Mouse (Mus musculus) bone marrow, adult 2 months (tissue): ENCODE measurements around the gene Cdc34. TPM values are rescaled to one million over a fixed set of nuclear protein-coding genes. Genes with fewer than 3 reads are reported as not detected.
A peak's percentile ranks its signal among the peaks of the same experiment; 100 is the strongest.

Experiments used
- H3K27ac ChIP-seq: fragments of 200-500 bp; 2 replicates; pipeline ENCODE4 v1.5.1; 2012; ENCODE audit warnings: low read depth, mild to moderate bottlenecking, control low read depth, inconsistent platforms, low read length; ENCODE audit not compliant: control insufficient read depth, poor library complexity, insufficient read depth
- H3K4me1 ChIP-seq: fragments of 200-500 bp; 2 replicates; pipeline ENCODE4 v1.6.1; 2011; ENCODE audit warnings: low read length; ENCODE audit not compliant: control insufficient read depth, insufficient read depth
- H3K4me3 ChIP-seq: fragments of 200-500 bp; replicated peaks from 2 replicates; pipeline ENCODE3; 2011; ENCODE audit warnings: mild to moderate bottlenecking, low read depth, low read length, control low read depth; ENCODE audit not compliant: control insufficient read depth
- CTCF ChIP-seq: fragments of 200-500 bp; IDR thresholded peaks from 2 replicates; pipeline ENCODE4 v1.5.1; 2011; ENCODE audit warnings: low read length, control low read depth; ENCODE audit not compliant: control insufficient read depth, insufficient read depth
- POLR2A ChIP-seq: fragments of 200-500 bp; IDR thresholded peaks from 2 replicates; pipeline ENCODE4 v1.6.1; 2011; ENCODE audit warnings: low read depth, mild to moderate bottlenecking, control low read depth, low read length, borderline replicate concordance; ENCODE audit not compliant: control insufficient read depth
- WGBS: fragments of 180-500 bp; shearing (Covaris S2); methylation state at CpG from one replicate; pipeline ENCODE4 v1.1.7; 2018; 5-methylcytosine and 5-hydroxymethylcytosine counted together
- polyA plus RNA-seq: library from polyadenylated mRNA; stranded (reverse); fragments of >200 nt; gene quantifications from 2 replicates; pipeline ENCODE4 v1.2.4, GENCODE M21; 2011; ENCODE audit warnings: low replicate concordance; ENCODE audit not compliant: missing spikeins, insufficient read depth, insufficient read length

Cdc34 gene
- polyA plus RNA-seq = 82.1 and 98.6 TPM in 2 replicates

DNA sequence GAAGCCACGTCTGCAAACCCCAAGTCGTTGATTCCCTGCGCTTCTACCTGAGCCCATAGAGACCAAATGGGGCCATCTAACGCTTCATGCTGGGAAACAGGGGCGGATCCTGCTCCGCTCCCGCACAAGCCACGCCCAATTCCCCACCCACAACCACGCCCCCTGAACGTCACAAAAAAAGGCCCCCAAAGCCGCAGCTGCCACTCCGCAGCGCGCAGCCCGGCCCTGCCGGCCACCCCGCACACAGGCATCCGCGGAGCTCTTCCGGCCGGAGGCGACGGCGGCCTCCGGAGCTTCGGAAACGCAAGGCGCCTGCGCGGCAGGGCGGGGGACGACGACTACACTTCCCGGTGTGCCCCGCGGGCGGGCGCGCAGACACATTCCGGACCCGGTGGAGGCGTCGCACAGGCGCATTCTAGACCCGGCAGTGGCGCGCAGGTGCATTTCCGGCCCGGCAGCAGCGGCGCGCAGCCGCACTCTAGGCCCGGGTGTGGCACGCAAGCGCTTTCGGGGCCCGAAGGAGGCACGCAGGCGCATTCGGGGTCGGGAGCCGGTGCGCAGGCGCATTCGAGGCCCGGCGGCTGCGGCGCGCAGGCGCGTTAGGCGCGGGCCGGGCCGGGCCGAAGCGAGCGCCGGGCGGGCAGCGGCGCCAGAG is at the start of gene Cdc34:
TSS of gene Cdc34 (plus strand) at position 605 of the 655 bp plus-strand sequence.
- WGBS = under 1% methylated on average over 84 of the region's 84 CpGs
- peak within 1 kb of the TSS; percentile 85 for H3K4me3 ChIP-seq
- peak within 1 kb of the TSS; percentile 98 for H3K27ac ChIP-seq
- H3K4me1 ChIP-seq = peaks cover 12% of the 10 kb centered on the region
- peak; percentile 81; the same call in 1 of the 2 replicates for TF ChIP-seq POLR2A
- no peak; the same call in 1 of the 2 replicates for TF ChIP-seq CTCF

GRCm38 (mm10) chr10:79633006-79633777 is 48.8 kb upstream of the Cdc34 start:
- no peak overlapping the region for H3K27ac ChIP-seq
- no peak for TF ChIP-seq CTCF
- no peak for TF ChIP-seq POLR2A
- no peak overlapping the region for H3K4me3 ChIP-seq
- H3K4me1 ChIP-seq = no peaks in the 10 kb centered on the region
- 64% methylated on average over 17 of the region's 17 CpGs for WGBS

DNA sequence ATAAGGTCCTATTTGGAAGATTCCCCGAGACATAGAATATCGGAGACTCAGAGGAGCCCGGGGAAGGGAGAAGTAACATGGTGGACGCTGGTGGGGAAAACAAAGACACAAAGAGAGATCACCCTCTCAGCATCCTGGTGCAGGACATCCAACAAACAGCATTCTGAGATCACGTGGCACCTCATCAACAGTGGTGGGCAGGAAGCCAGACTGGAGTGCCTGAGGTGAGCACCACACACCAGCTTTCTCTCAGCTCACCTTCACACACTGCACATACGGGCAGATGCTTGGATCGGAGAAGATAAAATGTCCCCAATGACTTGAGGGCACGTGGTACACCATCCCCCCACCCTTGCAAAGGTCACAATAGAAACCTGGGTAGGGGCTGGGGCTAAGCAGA is 45.7 kb upstream of the Cdc34 start:
- H3K4me1 ChIP-seq = no peaks in the 10 kb centered on the region
- no peak overlapping the region for H3K4me3 ChIP-seq
- no peak for TF ChIP-seq POLR2A
- TF ChIP-seq CTCF = no peak
- H3K27ac ChIP-seq = no peak overlapping the region
- 76% methylated on average over 8 of the region's 8 CpGs for WGBS

GRCm38 (mm10) chr10:79637128-79638110 is 44.6 kb upstream of the Cdc34 start, which contains the start of gene Shc2:
Gene Shc2 (minus strand): TSS chr10:79637918.
- TF ChIP-seq CTCF (no peak), POLR2A (no peak)
- no peak within 1 kb of the TSS for H3K4me3 ChIP-seq
- WGBS = 2% methylated on average over 116 of the region's 116 CpGs
- no peak within 1 kb of the TSS for H3K27ac ChIP-seq
- H3K4me1 ChIP-seq = no peaks in the 10 kb centered on the region

- WGBS = 13% methylated on average over 23 of the region's 23 CpGs
These were observed 43.4 kb upstream of the Cdc34 start for GRCm38 (mm10) chr10:79638486-79639204.

GRCm38 (mm10) chr10:79645711-79646110 is 36.3 kb upstream of the Cdc34 start, which contains the start of gene Odf3l2:
Gene Odf3l2 (minus strand): TSS chr10:79645738.
- no peak within 1 kb of the TSS for H3K4me3 ChIP-seq
- H3K4me1 ChIP-seq = no peaks in the 10 kb centered on the region
- no peak within 1 kb of the TSS for H3K27ac ChIP-seq
- TF ChIP-seq POLR2A (no peak), CTCF (no peak)
- 74% methylated on average over 8 of the region's 8 CpGs for WGBS

More at GRCm38 (mm10) chr10:79638486-79639204, 43.4 kb upstream of the Cdc34 start:
- H3K27ac ChIP-seq = no peak overlapping the region
- TF ChIP-seq CTCF = no peak
- TF ChIP-seq POLR2A = no peak
- no peak overlapping the region for H3K4me3 ChIP-seq
- H3K4me1 ChIP-seq = no peaks in the 10 kb centered on the region

DNA sequence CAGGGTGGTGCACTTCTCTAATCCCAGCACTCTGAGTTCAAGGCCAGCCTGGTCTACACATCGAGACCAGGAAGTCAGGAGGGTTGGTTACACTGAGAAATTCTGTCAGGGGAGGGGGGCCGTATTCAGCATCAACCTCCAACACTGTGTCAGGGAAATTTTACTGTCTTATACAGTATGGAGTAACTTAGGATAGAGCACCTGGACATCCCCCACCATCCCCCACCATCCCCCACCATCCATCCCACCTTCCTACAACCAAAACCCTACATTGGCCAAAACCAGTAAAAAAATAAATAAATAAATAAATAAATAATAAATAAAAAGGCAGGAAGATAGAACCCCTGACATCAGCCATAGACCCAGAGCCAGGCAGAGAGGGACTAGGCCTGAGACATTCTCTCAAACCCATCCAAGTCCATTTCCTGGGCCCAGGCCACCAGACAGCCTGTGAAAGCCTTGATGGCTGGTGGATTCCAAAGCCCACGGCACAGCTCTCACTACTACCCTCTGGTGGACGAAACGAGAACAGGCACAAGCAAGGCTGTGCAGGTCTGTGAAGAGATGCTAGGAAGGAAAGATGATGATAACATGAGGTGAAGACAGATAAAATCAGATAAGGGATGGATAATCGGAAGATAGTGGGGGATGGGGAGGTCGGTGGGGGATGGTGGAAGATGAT is 32.8 kb upstream of the Cdc34 start:
- H3K4me3 ChIP-seq = no peak overlapping the region
- TF ChIP-seq CTCF (peak; percentile 91), POLR2A (no peak)
- H3K4me1 ChIP-seq = no peaks in the 10 kb centered on the region
- WGBS = 23% methylated on average over 7 of the region's 7 CpGs
- H3K27ac ChIP-seq = no peak overlapping the region
